Mouse (Mus musculus): ENCODE data around the gene Dnah8.
A peak's percentile ranks its signal among the peaks of the same experiment; 100 is the strongest.

Gene Dnah8

GRCm38 (mm10) chr17:30664856-30665255 lies 40.7 kb downstream of the Dnah8 start:
- DNase-seq, result no peak

GRCm38 (mm10) chr17:30672556-30672955 lies 48.4 kb downstream of the Dnah8 start:
- DNase-seq, result no peak

GRCm38 (mm10) chr17:30673023-30673422 lies 48.9 kb downstream of the Dnah8 start:
- no peak for DNase-seq

GRCm38 (mm10) chr17:30675021-30675740 lies 51.0 kb downstream of the Dnah8 start:
- no peak for DNase-seq

- no peak for DNase-seq
These were observed 54.4 kb downstream of the Dnah8 start for GRCm38 (mm10) chr17:30678523-30678922.

GRCm38 (mm10) chr17:30679612-30680011 lies 55.5 kb downstream of the Dnah8 start:
- DNase-seq, result no peak

GRCm38 (mm10) chr17:30681604-30682003 lies 57.5 kb downstream of the Dnah8 start:
- peak; percentile 80 for DNase-seq

GRCm38 (mm10) chr17:30690181-30690580 lies 66.0 kb downstream of the Dnah8 start:
- DNase-seq, result no peak

- no peak for DNase-seq
These were observed 67.3 kb downstream of the Dnah8 start for GRCm38 (mm10) chr17:30691481-30691880.

GRCm38 (mm10) chr17:30694281-30694680 lies 70.1 kb downstream of the Dnah8 start:
- no peak for DNase-seq

- no peak for DNase-seq
These were observed 90.6 kb downstream of the Dnah8 start for GRCm38 (mm10) chr17:30714732-30715131.

- no peak for DNase-seq
These were observed 94.0 kb downstream of the Dnah8 start for GRCm38 (mm10) chr17:30718197-30718596.

- no peak for DNase-seq
These were observed 94.9 kb downstream of the Dnah8 start for GRCm38 (mm10) chr17:30719031-30719430.

- no peak for DNase-seq
These were observed 103.6 kb downstream of the Dnah8 start for GRCm38 (mm10) chr17:30727788-30728187.

GRCm38 (mm10) chr17:30732736-30733135 lies 108.6 kb downstream of the Dnah8 start:
- no peak for DNase-seq

GRCm38 (mm10) chr17:30734770-30735169 lies 110.6 kb downstream of the Dnah8 start:
- no peak for DNase-seq

GRCm38 (mm10) chr17:30735454-30735853 lies 111.3 kb downstream of the Dnah8 start:
- no peak for DNase-seq

GRCm38 (mm10) chr17:30737797-30738196 lies 113.6 kb downstream of the Dnah8 start:
- DNase-seq, result peak; percentile 44

GRCm38 (mm10) chr17:30739769-30740168 lies 115.6 kb downstream of the Dnah8 start:
- DNase-seq, result no peak

- DNase-seq, result no peak
These were observed 119.8 kb downstream of the Dnah8 start for GRCm38 (mm10) chr17:30743947-30744346.

- peak; percentile 61 for DNase-seq
These were observed 122.2 kb downstream of the Dnah8 start for GRCm38 (mm10) chr17:30746056-30747024.

GRCm38 (mm10) chr17:30749391-30749790 lies 125.2 kb downstream of the Dnah8 start:
- DNase-seq, result no peak

GRCm38 (mm10) chr17:30750269-30750668 lies 126.1 kb downstream of the Dnah8 start:
- no peak for DNase-seq

- no peak for DNase-seq
These were observed 128.2 kb downstream of the Dnah8 start for GRCm38 (mm10) chr17:30752370-30752818.

Data from kidney, adult 18-20 months (tissue).